Mouse (Mus musculus): Measurements from ENCODE around the gene Gnai1. TPM values are rescaled to one million over a fixed set of nuclear protein-coding genes. Genes with fewer than 3 reads are reported as not detected.

Gene Gnai1
- polyA plus RNA-seq, 1 experiment from 2014 or later, result 22.8 TPM

DNA sequence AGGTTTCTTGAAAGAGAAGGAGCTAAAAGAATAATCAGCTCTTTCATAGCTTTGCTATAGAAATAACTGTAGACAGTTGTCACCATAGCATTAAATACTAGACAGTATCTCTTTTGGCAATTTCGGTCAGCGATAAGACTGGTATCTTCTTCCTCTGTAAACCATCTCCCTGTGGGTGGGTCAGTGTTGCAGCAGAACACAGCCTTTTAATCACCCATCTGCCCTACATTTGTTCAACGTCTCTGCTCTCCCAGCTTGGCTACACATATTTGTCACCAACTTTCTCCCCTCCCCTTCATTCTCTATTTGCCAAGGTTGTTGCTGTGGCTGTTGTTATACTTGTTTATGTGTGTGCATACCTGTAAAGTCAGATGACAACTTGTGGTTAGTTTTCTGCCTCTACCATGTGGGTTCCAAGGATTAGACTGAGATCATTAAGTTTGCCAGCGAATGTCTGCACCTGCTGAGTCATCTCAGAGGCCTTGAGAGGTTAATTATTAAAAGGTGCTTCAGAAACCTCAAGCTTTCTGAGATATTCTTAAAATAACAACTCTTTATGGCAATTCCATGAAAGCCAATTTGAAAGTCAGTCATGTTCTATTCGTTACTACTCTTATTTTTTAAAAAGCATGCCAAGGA lies 109.7 kb downstream of the Gnai1 start:
- H3K4me1 ChIP-seq (ENCODE audit: control insufficient read depth, insufficient read depth, low read length), result no peaks in the 10 kb centered on the region
- no peak overlapping the region for H3K9ac ChIP-seq (ENCODE audit: low read length)
- ATAC-seq (ENCODE audit: insufficient read depth, low FRiP score), result no peak
- H3K4me2 ChIP-seq (ENCODE audit: low read depth, low read length), result no peak overlapping the region
- H3K27me3 ChIP-seq (ENCODE audit: control insufficient read depth, insufficient read depth, low read length), result no peaks in the 10 kb centered on the region
- H3K27ac ChIP-seq (ENCODE audit: low read length), result no peak overlapping the region
- no peak overlapping the region for H3K4me3 ChIP-seq (replicated peaks; ENCODE audit: low read length)
- H3K36me3 ChIP-seq (ENCODE audit: control insufficient read depth, insufficient read depth, low read length), result no peaks in the 10 kb centered on the region
- H3K9me3 ChIP-seq (replicated peaks; ENCODE audit: control insufficient read depth, low read length), result no peaks in the 10 kb centered on the region
- WGBS, result 68% methylated on average over 5 of the region's 5 CpGs

GRCm38 (mm10) chr5:18249132-18249531 lies 111.0 kb downstream of the Gnai1 start:
- no peak overlapping the region for H3K9ac ChIP-seq (ENCODE audit: low read length)
- H3K27ac ChIP-seq (ENCODE audit: low read length), result no peak overlapping the region
- H3K36me3 ChIP-seq (ENCODE audit: control insufficient read depth, insufficient read depth, low read length), result no peaks in the 10 kb centered on the region
- no peaks in the 10 kb centered on the region for H3K27me3 ChIP-seq (ENCODE audit: control insufficient read depth, insufficient read depth, low read length)
- H3K4me1 ChIP-seq (ENCODE audit: control insufficient read depth, insufficient read depth, low read length), result no peaks in the 10 kb centered on the region
- WGBS, result 54% methylated on average over 5 of the region's 5 CpGs
- no peak overlapping the region for H3K4me2 ChIP-seq (ENCODE audit: low read depth, low read length)
- no peak overlapping the region for H3K4me3 ChIP-seq (replicated peaks; ENCODE audit: low read length)
- no peak for ATAC-seq (ENCODE audit: insufficient read depth, low FRiP score)
- H3K9me3 ChIP-seq (replicated peaks; ENCODE audit: control insufficient read depth, low read length), result no peaks in the 10 kb centered on the region

DNA sequence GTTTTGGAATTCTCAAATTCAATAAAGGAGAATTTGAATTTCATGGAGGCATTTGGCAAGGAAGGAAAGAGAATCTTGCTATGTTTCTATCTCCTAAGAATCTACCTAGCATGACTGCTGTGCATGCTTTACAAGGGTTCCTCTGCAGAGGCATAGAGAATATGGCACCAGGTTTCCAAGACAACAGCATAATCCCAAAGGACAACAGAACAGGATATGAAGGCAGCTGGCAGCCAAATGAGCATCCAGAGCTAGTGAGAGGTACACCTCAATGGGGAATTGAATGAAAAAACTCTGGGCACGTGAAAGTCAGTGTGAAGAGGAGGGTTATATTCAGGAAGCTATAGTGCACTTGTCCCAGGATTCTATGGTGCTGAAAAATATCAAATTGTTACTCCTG lies 130.8 kb downstream of the Gnai1 start:
- Histone ChIP-seq H3K4me1 (ENCODE audit: control insufficient read depth, insufficient read depth, low read length) (no peaks in the 10 kb centered on the region), H3K4me3 (replicated peaks; ENCODE audit: low read length) (no peak overlapping the region), H3K9ac (ENCODE audit: low read length) (no peak overlapping the region), H3K27ac (ENCODE audit: low read length) (no peak overlapping the region), H3K27me3 (ENCODE audit: control insufficient read depth, insufficient read depth, low read length) (no peaks in the 10 kb centered on the region), H3K9me3 (replicated peaks; ENCODE audit: control insufficient read depth, low read length) (no peaks in the 10 kb centered on the region), H3K4me2 (ENCODE audit: low read depth, low read length) (no peak overlapping the region), H3K36me3 (ENCODE audit: control insufficient read depth, insufficient read depth, low read length) (no peaks in the 10 kb centered on the region)
- ATAC-seq (ENCODE audit: insufficient read depth, low FRiP score), result no peak
- WGBS, result 61% methylated on average over 1 of the region's 1 CpGs

GRCm38 (mm10) chr5:18228866-18229265 lies 131.3 kb downstream of the Gnai1 start:
- Histone ChIP-seq H3K9ac (ENCODE audit: low read length) (no peak overlapping the region), H3K4me1 (ENCODE audit: control insufficient read depth, insufficient read depth, low read length) (no peaks in the 10 kb centered on the region), H3K4me3 (replicated peaks; ENCODE audit: low read length) (no peak overlapping the region), H3K9me3 (replicated peaks; ENCODE audit: control insufficient read depth, low read length) (no peaks in the 10 kb centered on the region), H3K27ac (ENCODE audit: low read length) (no peak overlapping the region), H3K27me3 (ENCODE audit: control insufficient read depth, insufficient read depth, low read length) (no peaks in the 10 kb centered on the region), H3K36me3 (ENCODE audit: control insufficient read depth, insufficient read depth, low read length) (no peaks in the 10 kb centered on the region), H3K4me2 (ENCODE audit: low read depth, low read length) (no peak overlapping the region)
- WGBS, result 68% methylated on average over 7 of the region's 7 CpGs
- ATAC-seq (ENCODE audit: insufficient read depth, low FRiP score), result no peak

- H3K9ac ChIP-seq (ENCODE audit: low read length), result no peak overlapping the region
- no peak overlapping the region for H3K4me2 ChIP-seq (ENCODE audit: low read depth, low read length)
- 54% methylated on average over 1 of the region's 1 CpGs for WGBS
- no peaks in the 10 kb centered on the region for H3K4me1 ChIP-seq (ENCODE audit: control insufficient read depth, insufficient read depth, low read length)
- H3K27me3 ChIP-seq (ENCODE audit: control insufficient read depth, insufficient read depth, low read length), result no peaks in the 10 kb centered on the region
- H3K36me3 ChIP-seq (ENCODE audit: control insufficient read depth, insufficient read depth, low read length), result no peaks in the 10 kb centered on the region
- no peak for ATAC-seq (ENCODE audit: insufficient read depth, low FRiP score)
- no peak overlapping the region for H3K27ac ChIP-seq (ENCODE audit: low read length)
- no peak overlapping the region for H3K4me3 ChIP-seq (replicated peaks; ENCODE audit: low read length)
- no peaks in the 10 kb centered on the region for H3K9me3 ChIP-seq (replicated peaks; ENCODE audit: control insufficient read depth, low read length)
These were observed 139.3 kb downstream of the Gnai1 start for GRCm38 (mm10) chr5:18220873-18221272.

DNA sequence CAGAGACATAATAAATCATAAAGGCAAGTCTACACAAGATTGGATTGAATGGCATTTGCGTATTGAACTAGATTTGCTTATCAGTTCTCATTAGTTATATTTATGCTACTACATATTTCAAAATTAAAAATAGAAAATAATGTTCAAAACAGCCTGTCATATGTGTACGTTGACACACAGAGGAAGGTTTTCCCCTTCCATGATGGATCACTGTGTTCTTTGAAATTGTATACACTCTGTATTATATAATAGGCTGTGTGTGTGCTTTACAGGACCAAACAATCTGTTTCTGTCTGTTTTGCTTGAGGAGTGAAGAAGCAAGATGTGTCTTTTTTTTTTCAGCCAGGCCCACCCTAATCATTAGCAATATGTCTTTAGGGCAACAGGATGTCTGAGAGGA lies 141.9 kb downstream of the Gnai1 start:
- WGBS, result 62% methylated on average over 2 of the region's 2 CpGs
- no peaks in the 10 kb centered on the region for H3K36me3 ChIP-seq (ENCODE audit: control insufficient read depth, insufficient read depth, low read length)
- H3K4me1 ChIP-seq (ENCODE audit: control insufficient read depth, insufficient read depth, low read length), result no peaks in the 10 kb centered on the region
- no peak overlapping the region for H3K9ac ChIP-seq (ENCODE audit: low read length)
- H3K4me3 ChIP-seq (replicated peaks; ENCODE audit: low read length), result no peak overlapping the region
- no peaks in the 10 kb centered on the region for H3K27me3 ChIP-seq (ENCODE audit: control insufficient read depth, insufficient read depth, low read length)
- no peak for ATAC-seq (ENCODE audit: insufficient read depth, low FRiP score)
- H3K4me2 ChIP-seq (ENCODE audit: low read depth, low read length), result no peak overlapping the region
- H3K27ac ChIP-seq (ENCODE audit: low read length), result no peak overlapping the region
- H3K9me3 ChIP-seq (replicated peaks; ENCODE audit: control insufficient read depth, low read length), result no peaks in the 10 kb centered on the region

- no peak overlapping the region for H3K9ac ChIP-seq (ENCODE audit: low read length)
These were observed 142.3 kb downstream of the Gnai1 start for GRCm38 (mm10) chr5:18217856-18218255.

More at GRCm38 (mm10) chr5:18217856-18218255, 142.3 kb downstream of the Gnai1 start:
- Histone ChIP-seq H3K9me3 (replicated peaks; ENCODE audit: control insufficient read depth, low read length) (no peaks in the 10 kb centered on the region), H3K4me1 (ENCODE audit: control insufficient read depth, insufficient read depth, low read length) (no peaks in the 10 kb centered on the region), H3K4me2 (ENCODE audit: low read depth, low read length) (no peak overlapping the region), H3K4me3 (replicated peaks; ENCODE audit: low read length) (no peak overlapping the region), H3K27ac (ENCODE audit: low read length) (no peak overlapping the region), H3K36me3 (ENCODE audit: control insufficient read depth, insufficient read depth, low read length) (no peaks in the 10 kb centered on the region), H3K27me3 (ENCODE audit: control insufficient read depth, insufficient read depth, low read length) (no peaks in the 10 kb centered on the region)
- no peak for ATAC-seq (ENCODE audit: insufficient read depth, low FRiP score)
